Mouse (Mus musculus) lung, adult 2 months (tissue): ENCODE results near the gene Srgap1.

Experiments
- CTCF ChIP-seq: fragments of 200-500 bp; IDR thresholded peaks from 2 replicates; pipeline ENCODE4 v1.5.1; 2011; ENCODE audit warnings: mild to moderate bottlenecking, low read length, control low read depth; ENCODE audit not compliant: insufficient read depth
- POLR2A ChIP-seq: fragments of 200-500 bp; IDR thresholded peaks from 2 replicates; pipeline ENCODE4 v1.6.1; 2011; ENCODE audit warnings: low read depth, mild to moderate bottlenecking, control low read depth, low read length, borderline replicate concordance; ENCODE audit errors: extremely low read depth

DNA sequence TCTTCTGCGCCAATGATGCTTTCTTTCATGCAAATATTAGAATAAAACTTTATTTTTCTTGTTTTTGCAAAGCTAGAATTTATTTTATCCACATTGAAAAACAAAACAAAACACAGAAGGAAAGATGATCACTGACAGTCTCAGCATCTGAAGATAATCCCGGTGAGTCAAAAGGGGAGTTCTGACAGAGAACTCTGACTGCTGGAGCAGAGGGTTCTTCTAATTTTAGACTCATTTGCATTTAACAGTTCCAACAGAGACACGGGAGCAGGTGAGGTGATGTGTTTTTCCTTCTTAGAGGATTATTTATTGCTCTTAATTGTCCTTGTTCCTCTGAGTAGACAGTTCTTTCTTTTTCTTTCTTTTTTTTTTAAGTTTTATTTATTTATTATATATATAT lies 271.1 kb downstream of the Srgap1 start:
- TF ChIP-seq CTCF (no peak), POLR2A (no peak)
